Mouse (Mus musculus) forebrain, postnatal 0 days (tissue): ENCODE measurements around the gene Kcnk18. TPM values are rescaled to one million over a fixed set of nuclear protein-coding genes. Genes with fewer than 3 reads are reported as not detected.
A peak's percentile ranks its signal among the peaks of the same experiment; 100 is the strongest.

ENCODE experiments used
- ATAC-seq: fragments of 200-750 bp; cut with Nextera tagmentation; 2 replicates; pipeline ENCODE4 v1.8.0; 2017; ENCODE audit warnings: mild to moderate bottlenecking, moderate library complexity
- DNase-seq: peaks from one replicate; pipeline ENCODE4 v3.0.0-alpha.2; 2015
- H3K27ac ChIP-seq: fragments of 300-500 bp; sonication (generic); 2 replicates; pipeline ENCODE4 v1.5.1; 2014; ENCODE audit warnings: low read depth, mild to moderate bottlenecking, antibody characterized with exemption, low read length, moderate library complexity, mixed read lengths
- H3K27me3 ChIP-seq: fragments of 300-500 bp; sonication (generic); 2 replicates; pipeline ENCODE4 v1.6.1; 2014; ENCODE audit warnings: mild to moderate bottlenecking, low read length, mixed read lengths; ENCODE audit not compliant: insufficient read depth
- H3K36me3 ChIP-seq: fragments of 300-500 bp; sonication (generic); 2 replicates; pipeline ENCODE4 v1.6.1; 2014; ENCODE audit warnings: mild to moderate bottlenecking, moderate library complexity; ENCODE audit not compliant: insufficient read depth
- H3K4me1 ChIP-seq: fragments of 300-500 bp; sonication (generic); 2 replicates; pipeline ENCODE4 v1.6.1; 2014; ENCODE audit warnings: antibody characterized with exemption; ENCODE audit not compliant: insufficient read depth
- H3K4me2 ChIP-seq: fragments of 300-500 bp; sonication (generic); 2 replicates; pipeline ENCODE4 v1.6.1; 2014; ENCODE audit warnings: low read depth, mild to moderate bottlenecking, moderate library complexity
- H3K4me3 ChIP-seq: fragments of 300-500 bp; sonication (generic); 2 replicates; pipeline ENCODE4 v1.5.1; 2014; ENCODE audit warnings: low read depth, low read length, mixed read lengths
- H3K9ac ChIP-seq: fragments of 300-500 bp; sonication (generic); 2 replicates; pipeline ENCODE4 v1.6.1; 2014; ENCODE audit warnings: mild to moderate bottlenecking
- H3K9me3 ChIP-seq: fragments of 300-500 bp; sonication (generic); 2 replicates; pipeline ENCODE4 v1.6.1; 2016; ENCODE audit warnings: low read length
- CTCF ChIP-seq: sonication (generic); IDR thresholded peaks from 2 replicates; pipeline ENCODE4 v1.5.1; 2016; ENCODE audit warnings: antibody characterized with exemption, control low read depth, low read depth
- WGBS: fragments of 180-500 bp; shearing (Covaris S2); extraction: QIAGEN DNeasy Blood & Tissue Kit; methylation state at CpG from one replicate; pipeline ENCODE4 v1.1.7; 2014; 5-methylcytosine and 5-hydroxymethylcytosine counted together
- polyA plus RNA-seq: library from polyadenylated mRNA; unstranded; fragments of >200 nt; fragmentation: Nextera tagmentation; extraction: Ambion mirVana; gene quantifications from 2 replicates; pipeline ENCODE4 v1.2.1, GENCODE M21; 2015
- total RNA-seq: library from RNA; depleted of rRNA; stranded (reverse); fragments of >200 nt; gene quantifications from 2 replicates; pipeline ENCODE4 v1.2.3, GENCODE M21; 2014

Gene Kcnk18
- total and polyA plus RNA-seq, 2 experiments from 2014 or later = 0.08 TPM; not detected in 1

GRCm38 (mm10) chr19:59263171-59263570, 44.2 kb downstream of the Kcnk18 start:
- Histone ChIP-seq H3K9ac (no peak overlapping the region), H3K27me3 (no peaks in the 10 kb centered on the region; the same call in 1 of the 2 replicates), H3K36me3 (no peaks in the 10 kb centered on the region), H3K4me2 (no peak overlapping the region), H3K4me1 (peaks cover 7% of the 10 kb centered on the region; the same call in 1 of the 2 replicates), H3K9me3 (no peaks in the 10 kb centered on the region), H3K27ac (no peak overlapping the region), H3K4me3 (no peak overlapping the region)
- DNase-seq (no peak), ATAC-seq (no peak)
- no peak for TF ChIP-seq CTCF
- 74% methylated on average over 9 of the region's 9 CpGs for whole genome bisulfite sequencing

GRCm38 (mm10) chr19:59264838-59265532, 46.0 kb downstream of the Kcnk18 start:
- peaks cover 7% of the 10 kb centered on the region; the same call in 1 of the 2 replicates for H3K4me1 ChIP-seq
- ATAC-seq (peak; percentile 60), DNase-seq (peak; percentile 50)
- no peaks in the 10 kb centered on the region for H3K9me3 ChIP-seq
- H3K9ac ChIP-seq = no peak overlapping the region
- no peaks in the 10 kb centered on the region; the same call in 1 of the 2 replicates for H3K27me3 ChIP-seq
- H3K27ac ChIP-seq = peak overlapping the region; percentile 11; the same call in 1 of the 2 replicates
- no peak for TF ChIP-seq CTCF
- no peak overlapping the region for H3K4me2 ChIP-seq
- no peak overlapping the region for H3K4me3 ChIP-seq
- no peaks in the 10 kb centered on the region for H3K36me3 ChIP-seq
- WGBS = 31% methylated on average over 9 of the region's 9 CpGs

- no peak; the same call in 1 of the 2 replicates for TF ChIP-seq CTCF
- Histone ChIP-seq H3K36me3 (no peaks in the 10 kb centered on the region), H3K4me1 (peaks cover 7% of the 10 kb centered on the region; the same call in 1 of the 2 replicates), H3K4me3 (no peak overlapping the region), H3K27me3 (no peaks in the 10 kb centered on the region; the same call in 1 of the 2 replicates), H3K9ac (no peak overlapping the region), H3K4me2 (no peak overlapping the region), H3K27ac (peak overlapping the region; percentile 64), H3K9me3 (no peaks in the 10 kb centered on the region)
- DNase-seq (peak; percentile 37), ATAC-seq (peak; percentile 26; the same call in 1 of the 2 replicates)
- 29% methylated on average over 6 of the region's 6 CpGs for WGBS
Observed at GRCm38 (mm10) chr19:59265907-59266306, 46.9 kb downstream of the Kcnk18 start.

GRCm38 (mm10) chr19:59267417-59267963, 48.5 kb downstream of the Kcnk18 start:
- H3K27me3 ChIP-seq = no peaks in the 10 kb centered on the region
- H3K9me3 ChIP-seq = no peaks in the 10 kb centered on the region
- DNase-seq (no peak), ATAC-seq (peak; percentile 51)
- TF ChIP-seq CTCF = no peak
- no peak overlapping the region for H3K4me3 ChIP-seq
- H3K9ac ChIP-seq = no peak overlapping the region
- WGBS = 14% methylated on average over 5 of the region's 5 CpGs
- no peak overlapping the region for H3K4me2 ChIP-seq
- peaks cover 7% of the 10 kb centered on the region; the same call in 1 of the 2 replicates for H3K4me1 ChIP-seq
- 0 out of 2 replicates have a peak overlapping the region, but pooled peaks have one; percentile 17 for H3K27ac ChIP-seq
- no peaks in the 10 kb centered on the region for H3K36me3 ChIP-seq

DNA sequence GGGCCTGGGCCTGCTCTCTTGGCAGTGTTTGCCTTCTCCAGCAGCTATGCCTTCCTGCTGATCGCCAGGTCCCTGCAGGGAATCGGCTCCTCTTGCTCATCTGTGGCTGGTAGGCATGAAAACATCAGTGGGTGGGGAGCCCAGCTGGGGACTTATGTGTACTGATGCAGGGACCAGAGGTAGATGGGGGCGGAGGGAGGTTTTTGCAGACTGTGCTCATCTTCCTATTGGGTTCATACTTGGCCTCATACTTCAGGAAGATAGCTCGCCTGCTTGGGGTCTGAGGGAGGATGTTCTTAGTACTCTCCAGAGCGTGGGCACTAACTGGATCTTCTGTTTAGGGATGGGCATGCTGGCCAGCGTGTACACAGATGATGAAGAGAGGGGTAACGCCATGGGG, 54.2 kb downstream of the Kcnk18 start:
- H3K27ac ChIP-seq = no peak overlapping the region
- no peak for TF ChIP-seq CTCF
- H3K4me1 ChIP-seq = no peaks in the 10 kb centered on the region
- H3K4me2 ChIP-seq = no peak overlapping the region
- H3K4me3 ChIP-seq = no peak overlapping the region
- H3K36me3 ChIP-seq = no peaks in the 10 kb centered on the region
- no peaks in the 10 kb centered on the region for H3K9me3 ChIP-seq
- WGBS = 91% methylated on average over 7 of the region's 7 CpGs
- H3K9ac ChIP-seq = no peak overlapping the region
- no peak for ATAC-seq
- no peak for DNase-seq
- no peaks in the 10 kb centered on the region for H3K27me3 ChIP-seq

- 84% methylated on average over 7 of the region's 7 CpGs for WGBS
- Histone ChIP-seq H3K4me3 (no peak overlapping the region), H3K27ac (no peak overlapping the region), H3K9ac (no peak overlapping the region), H3K4me1 (no peaks in the 10 kb centered on the region), H3K27me3 (no peaks in the 10 kb centered on the region), H3K9me3 (no peaks in the 10 kb centered on the region), H3K36me3 (no peaks in the 10 kb centered on the region), H3K4me2 (no peak overlapping the region)
- no peak for DNase-seq
- no peak for TF ChIP-seq CTCF
- ATAC-seq = no peak
Observed at GRCm38 (mm10) chr19:59276354-59276753, 57.3 kb downstream of the Kcnk18 start.

GRCm38 (mm10) chr19:59280841-59281240, 61.8 kb downstream of the Kcnk18 start:
- Histone ChIP-seq H3K9ac (no peak overlapping the region), H3K27ac (no peak overlapping the region), H3K27me3 (no peaks in the 10 kb centered on the region), H3K4me3 (no peak overlapping the region), H3K4me2 (no peak overlapping the region), H3K9me3 (no peaks in the 10 kb centered on the region), H3K36me3 (no peaks in the 10 kb centered on the region), H3K4me1 (no peaks in the 10 kb centered on the region)
- no peak for TF ChIP-seq CTCF
- ATAC-seq (0 out of 2 replicates have a peak, but pooled peaks have one; percentile 25), DNase-seq (no peak)
